Mouse (Mus musculus): ENCODE results near the gene Zzef1. TPM values are rescaled to one million over a fixed set of nuclear protein-coding genes. Genes with fewer than 3 reads are reported as not detected.

Zzef1 gene
- 14.5 TPM for polyA plus RNA-seq (2017; shearing (Covaris generic))

GRCm38 (mm10) chr11:72795455-72796295, at the start of gene Zzef1, which contains the start of gene Cyb5d2:
TSS of gene Zzef1 (plus strand) at chr11:72796226.
TSS of gene Cyb5d2 (minus strand) at chr11:72796142.

GRCm38 (mm10) chr11:72961072-72961980, 165.3 kb downstream of the Zzef1 start, which contains the start of gene Atp2a3:
TSS of gene Atp2a3 (plus strand) at chr11:72961169.

Other genes starting within 250 kb of the Zzef1 start
- gene Spns3, start 245.7 kb upstream of the Zzef1 start, polyA plus RNA-seq (2017; shearing (Covaris generic)) = 1.1 TPM
- gene Ube2g1, start 188.9 kb upstream of the Zzef1 start, polyA plus RNA-seq (2017; shearing (Covaris generic)) = 60.5 TPM
- gene Ankfy1, start 106.2 kb upstream of the Zzef1 start, polyA plus RNA-seq (2017; shearing (Covaris generic)) = 79.6 TPM
- 9.4 TPM for gene Cyb5d2, start 84 bp upstream of the Zzef1 start, polyA plus RNA-seq (2017; shearing (Covaris generic))
- 271 TPM for gene Atp2a3, start 164.9 kb downstream of the Zzef1 start, polyA plus RNA-seq (2017; shearing (Covaris generic))
- gene P2rx1, start 202.9 kb downstream of the Zzef1 start, polyA plus RNA-seq (2017; shearing (Covaris generic)) = not detected
- gene Camkk1, start 222.8 kb downstream of the Zzef1 start, polyA plus RNA-seq (2017; shearing (Covaris generic)) = 10.0 TPM